Mouse (Mus musculus) spleen, adult 2 months (tissue): ENCODE results near the gene Fam198a. TPM values are rescaled to one million over a fixed set of nuclear protein-coding genes. Genes with fewer than 3 reads are reported as not detected.

Source experiments
- DNase-seq, 2 experiments: peaks; one replicate each; pipeline versions ENCODE4 v3.0.0 to v3.0.0-alpha.2; 2012 to 2021; ENCODE audit warnings: low spot score in 2 of 2, low read depth in 1 of 2
- H3K27ac ChIP-seq: fragments of 200-500 bp; 2 replicates; pipeline ENCODE4 v1.5.1; 2012; ENCODE audit warnings: low read length, inconsistent platforms; ENCODE audit not compliant: insufficient read depth
- H3K27me3 ChIP-seq: fragments of 200-500 bp; 2 replicates; pipeline ENCODE4 v1.6.1; 2012; ENCODE audit warnings: mild to moderate bottlenecking, moderate library complexity, low read length, inconsistent platforms; ENCODE audit not compliant: control insufficient read depth, insufficient read depth
- H3K36me3 ChIP-seq: fragments of 200-500 bp; 2 replicates; pipeline ENCODE4 v1.6.1; 2012; ENCODE audit warnings: mild to moderate bottlenecking, low read length, inconsistent platforms; ENCODE audit not compliant: control insufficient read depth, insufficient read depth
- H3K4me1 ChIP-seq: fragments of 200-500 bp; 2 replicates; pipeline ENCODE4 v1.6.1; 2011; ENCODE audit warnings: inconsistent platforms; ENCODE audit not compliant: control insufficient read depth, insufficient read depth, insufficient read length
- H3K4me3 ChIP-seq: fragments of 200-500 bp; 2 replicates; pipeline ENCODE4 v1.5.1; 2011; ENCODE audit warnings: mild to moderate bottlenecking, inconsistent platforms; ENCODE audit not compliant: insufficient read depth, insufficient read length; ENCODE audit errors: extremely low read depth
- CTCF ChIP-seq: fragments of 200-500 bp; IDR thresholded peaks from 2 replicates; pipeline ENCODE4 v1.5.1; 2011; ENCODE audit warnings: mild to moderate bottlenecking, inconsistent platforms; ENCODE audit not compliant: insufficient read depth, insufficient read length, insufficient replicate concordance; ENCODE audit errors: extremely low read depth
- POLR2A ChIP-seq: fragments of 200-500 bp; IDR thresholded peaks from 2 replicates; pipeline ENCODE4 v1.6.1; 2011; ENCODE audit warnings: low read depth, low read length, inconsistent platforms
- WGBS: fragments of 180-500 bp; shearing (Covaris S2); methylation state at CpG from one replicate; pipeline ENCODE4 v1.1.7; 2018; 5-methylcytosine and 5-hydroxymethylcytosine counted together
- polyA plus RNA-seq: library from polyadenylated mRNA; depleted of rRNA; stranded (reverse); fragments of >200 nt; gene quantifications from 2 replicates; pipeline ENCODE4 v1.2.3, GENCODE M21; 2012

The Fam198a gene
- polyA plus RNA-seq, 1 experiment = 0.28 TPM

DNA sequence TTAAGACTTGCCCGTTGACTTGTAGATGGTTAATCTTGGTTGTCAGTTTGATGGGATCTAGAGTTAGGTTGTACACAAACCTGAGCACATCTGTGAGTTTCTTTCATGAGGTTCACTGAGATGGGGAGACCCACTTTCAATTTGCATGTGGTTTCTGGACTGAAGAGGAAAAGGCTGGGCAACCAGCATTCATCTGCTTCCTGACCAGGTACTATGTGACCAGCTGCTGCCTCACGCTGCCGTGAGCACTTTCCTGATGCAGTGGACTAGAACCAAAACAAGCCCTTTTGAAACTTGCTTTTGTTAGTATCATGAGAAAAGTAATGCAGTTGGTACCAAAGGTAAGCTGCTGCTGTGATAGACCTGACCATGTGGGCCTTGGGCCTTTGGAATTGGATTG lies 7.8 kb upstream of the Fam198a start:
- TF ChIP-seq CTCF = no peak
- no peak for TF ChIP-seq POLR2A
- Histone ChIP-seq H3K27me3 (no peaks in the 10 kb centered on the region), H3K4me1 (peaks cover 5% of the 10 kb centered on the region; the same call in 1 of the 2 replicates), H3K4me3 (no peak overlapping the region), H3K36me3 (no peaks in the 10 kb centered on the region), H3K27ac (peak overlapping the region; percentile 75)
- 28% methylated on average over 3 of the region's 3 CpGs for WGBS
- peak in 1 of 2 experiments; percentile 66 for DNase-seq

DNA sequence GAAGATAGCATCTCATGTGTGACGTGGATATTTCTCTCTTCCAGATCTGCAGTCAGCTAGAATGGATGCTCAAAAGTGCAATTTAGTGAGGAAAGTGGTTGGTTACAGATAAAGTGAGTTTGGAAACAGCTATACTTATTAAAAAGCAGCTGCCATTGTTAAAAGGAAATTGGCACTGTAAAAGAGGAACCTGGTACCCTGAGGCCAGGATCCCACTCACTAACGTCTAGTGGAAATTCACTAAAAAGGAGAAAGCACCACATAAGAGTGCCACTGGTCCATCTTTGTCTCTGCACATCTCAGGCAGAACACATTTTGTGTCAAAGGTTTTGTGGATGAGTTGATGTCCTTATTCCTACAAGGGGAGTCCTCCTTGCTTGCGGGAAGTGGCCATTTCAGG lies 7.2 kb upstream of the Fam198a start:
- 41% methylated on average over 3 of the region's 3 CpGs for WGBS
- Histone ChIP-seq H3K27ac (peak overlapping the region; percentile 53), H3K36me3 (no peaks in the 10 kb centered on the region), H3K4me3 (no peak overlapping the region; the same call in 1 of the 2 replicates), H3K27me3 (no peaks in the 10 kb centered on the region), H3K4me1 (peaks cover 5% of the 10 kb centered on the region; the same call in 1 of the 2 replicates)
- no peak for TF ChIP-seq POLR2A
- TF ChIP-seq CTCF = no peak
- no peak for DNase-seq

DNA sequence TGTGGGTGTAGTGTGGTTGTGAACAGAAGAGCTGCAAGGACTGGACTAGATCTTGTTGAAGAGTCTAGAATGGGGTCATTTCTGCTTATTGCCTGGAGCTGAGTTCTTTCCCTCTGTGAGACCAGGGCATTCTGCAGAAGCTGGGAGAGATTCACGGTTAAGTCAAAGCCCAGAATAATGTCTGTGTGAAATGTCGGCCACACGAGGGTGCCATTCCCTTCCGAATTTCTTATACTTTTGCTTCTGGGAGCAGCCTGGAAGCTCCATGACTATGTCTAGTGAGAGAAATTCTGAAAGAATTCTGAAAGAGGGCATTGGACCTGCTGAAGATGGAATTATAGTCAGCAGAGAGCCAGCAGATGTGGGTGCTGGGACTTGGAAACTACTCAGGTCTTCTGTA lies 3.0 kb upstream of the Fam198a start:
- no peaks in the 10 kb centered on the region for H3K27me3 ChIP-seq
- H3K36me3 ChIP-seq = no peaks in the 10 kb centered on the region
- no peak for TF ChIP-seq POLR2A
- TF ChIP-seq CTCF = 0 out of 2 replicates have a peak, but pooled peaks have one; percentile 3
- 28% methylated on average over 4 of the region's 4 CpGs for WGBS
- no peak overlapping the region for H3K27ac ChIP-seq
- H3K4me1 ChIP-seq = peaks cover 5% of the 10 kb centered on the region; the same call in 1 of the 2 replicates
- no peak overlapping the region for H3K4me3 ChIP-seq
- no peak for DNase-seq

DNA sequence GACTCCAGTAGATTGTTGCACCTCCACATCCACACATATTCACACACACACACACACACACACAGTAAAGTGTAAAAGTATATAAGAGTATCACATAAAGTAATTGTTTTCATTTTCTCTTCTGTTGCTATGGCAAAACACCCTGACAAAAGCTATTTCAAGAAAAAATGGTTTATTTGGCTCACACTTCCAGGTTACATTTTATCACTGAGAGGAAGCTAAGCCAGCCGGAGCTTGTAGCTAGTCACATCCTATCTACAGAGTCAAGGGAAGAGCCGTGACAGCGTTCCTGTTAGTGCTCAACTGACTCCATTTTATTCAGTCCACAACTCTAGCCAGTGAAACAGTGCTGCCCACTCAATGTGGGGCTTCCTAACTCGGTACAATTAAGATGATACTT lies 2.4 kb upstream of the Fam198a start:
- 87% methylated on average over 4 of the region's 4 CpGs for WGBS
- TF ChIP-seq CTCF = no peak
- no peak for DNase-seq
- Histone ChIP-seq H3K27me3 (no peaks in the 10 kb centered on the region), H3K36me3 (no peaks in the 10 kb centered on the region), H3K4me1 (peaks cover 5% of the 10 kb centered on the region; the same call in 1 of the 2 replicates), H3K4me3 (no peak overlapping the region), H3K27ac (no peak overlapping the region)

DNA sequence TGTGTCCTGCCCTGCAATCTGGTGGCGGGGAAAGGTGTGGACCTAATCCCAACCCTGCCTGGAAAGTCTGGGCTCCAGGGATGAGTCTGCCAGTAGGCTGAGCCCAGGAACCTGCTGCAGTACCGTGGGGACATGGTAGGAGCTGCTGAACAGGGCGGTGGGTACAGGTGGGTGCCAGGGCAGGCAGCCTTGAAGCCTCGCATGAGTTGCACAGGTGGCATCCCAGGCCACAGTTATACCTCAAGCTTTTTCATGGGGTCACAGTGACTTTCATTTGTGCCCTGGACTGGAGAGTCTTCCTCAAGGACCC lies 281 bp downstream of the Fam198a start:
- Histone ChIP-seq H3K4me3 (no peak overlapping the region), H3K36me3 (no peaks in the 10 kb centered on the region), H3K27ac (no peak overlapping the region), H3K27me3 (no peaks in the 10 kb centered on the region), H3K4me1 (no peaks in the 10 kb centered on the region; the same call in 1 of the 2 replicates)
- WGBS = 41% methylated on average over 4 of the region's 4 CpGs
- TF ChIP-seq CTCF = no peak
- no peak for TF ChIP-seq POLR2A
- DNase-seq = no peak

DNA sequence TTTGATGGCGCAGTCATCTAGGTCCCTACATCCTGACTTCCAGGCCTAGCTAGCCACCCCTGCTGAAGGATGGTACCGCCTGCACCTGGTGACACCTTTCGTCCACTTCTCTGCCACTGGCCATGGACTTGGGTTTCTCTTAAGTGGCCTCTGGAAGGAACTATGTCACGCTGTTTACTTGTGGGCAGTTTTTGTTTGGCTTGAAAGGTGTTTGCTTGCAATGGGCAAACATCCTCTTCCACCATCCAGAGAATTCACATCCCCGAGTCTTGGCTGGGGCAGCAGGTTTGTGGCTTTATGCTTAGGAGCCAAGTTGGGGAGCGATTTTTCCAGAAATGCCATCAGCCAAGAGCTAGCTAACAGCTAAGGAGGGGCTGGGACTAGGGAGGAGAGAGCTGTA lies 1.8 kb downstream of the Fam198a start:
- Histone ChIP-seq H3K36me3 (no peaks in the 10 kb centered on the region), H3K4me3 (no peak overlapping the region), H3K4me1 (no peaks in the 10 kb centered on the region; the same call in 1 of the 2 replicates), H3K27ac (no peak overlapping the region), H3K27me3 (no peaks in the 10 kb centered on the region)
- WGBS = 87% methylated on average over 6 of the region's 6 CpGs
- DNase-seq = no peak
- TF ChIP-seq POLR2A = no peak
- no peak for TF ChIP-seq CTCF

DNA sequence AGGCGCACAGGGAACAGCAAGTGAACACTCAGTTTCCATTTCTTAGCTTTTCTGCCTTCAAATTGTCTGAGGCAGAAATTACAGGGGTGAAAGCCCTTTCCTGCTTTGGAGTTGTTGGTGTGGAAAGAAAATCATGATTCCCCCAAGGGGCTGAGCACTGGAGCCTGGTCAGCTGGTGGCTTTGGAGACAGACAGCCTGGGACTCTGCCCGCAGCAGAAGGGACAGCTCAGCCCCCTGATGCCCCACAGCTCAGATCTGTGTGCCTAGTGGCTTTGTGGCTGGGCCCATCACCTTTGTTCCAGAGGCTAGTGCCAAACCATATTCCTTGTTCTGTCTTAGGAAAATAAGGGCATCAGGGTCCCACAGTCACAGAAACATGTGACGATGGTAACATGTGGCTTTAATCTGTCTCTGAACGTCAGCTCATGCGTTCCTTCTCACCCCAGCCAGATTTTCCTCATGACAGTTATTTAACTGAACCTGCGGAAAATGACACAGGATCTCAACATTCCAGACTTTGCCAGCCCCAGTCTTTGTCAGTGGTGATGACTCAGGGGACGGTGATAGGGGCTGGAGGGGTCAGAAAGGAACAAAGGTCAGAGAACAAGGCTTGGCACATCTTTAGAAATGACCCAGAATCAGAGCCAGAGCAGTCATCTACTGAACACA lies 9.3 kb downstream of the Fam198a start:
- 90% methylated on average over 7 of the region's 7 CpGs for WGBS
- no peak for DNase-seq
- Histone ChIP-seq H3K4me3 (no peak overlapping the region), H3K36me3 (no peaks in the 10 kb centered on the region), H3K4me1 (no peaks in the 10 kb centered on the region), H3K27ac (no peak overlapping the region), H3K27me3 (no peaks in the 10 kb centered on the region)
- TF ChIP-seq POLR2A = no peak
- no peak for TF ChIP-seq CTCF

DNA sequence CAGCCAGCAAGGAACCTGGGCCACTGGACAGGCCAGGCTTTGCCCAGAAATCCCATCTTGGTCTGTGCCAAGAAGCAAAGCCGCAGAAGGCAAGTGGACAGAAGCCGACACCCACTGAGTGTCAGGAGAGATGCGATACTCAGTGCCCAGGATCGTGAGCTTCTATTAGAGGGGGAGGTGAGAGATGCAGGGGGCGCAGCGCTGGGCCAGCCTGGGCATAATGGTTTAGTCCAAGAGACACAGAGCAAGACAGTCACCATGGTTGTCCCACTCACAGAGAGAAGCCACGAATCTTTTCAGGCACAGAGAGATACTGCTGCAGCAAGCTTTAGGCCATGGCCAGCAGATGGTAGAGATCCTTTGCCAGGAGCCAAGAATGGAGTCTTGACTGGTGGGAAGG lies 14.2 kb downstream of the Fam198a start:
- no peaks in the 10 kb centered on the region for H3K4me1 ChIP-seq
- WGBS = 93% methylated on average over 7 of the region's 7 CpGs

More for the DNA sequence above, 14.2 kb downstream of the Fam198a start:
- H3K27ac ChIP-seq = no peak overlapping the region
- no peaks in the 10 kb centered on the region for H3K36me3 ChIP-seq
- no peak for DNase-seq
- no peak for TF ChIP-seq POLR2A
- no peak overlapping the region for H3K4me3 ChIP-seq
- no peaks in the 10 kb centered on the region for H3K27me3 ChIP-seq
